Mouse (Mus musculus): ENCODE measurements at regions not wholly inside any gene's neighbourhood (a gene's known extent, or its start where the extent isn't known, plus 50 kb on each side); places are given as distances from the start of the nearest gene placed in this dataset.

- Histone ChIP-seq H3K27ac (ENCODE audit: insufficient read depth, low read length) (no peak overlapping the region), H3K4me3 (replicated peaks; ENCODE audit: insufficient read depth, low read depth, low read length) (no peak overlapping the region), H3K27me3 (ENCODE audit: control insufficient read depth, insufficient read depth, low read length) (no peaks in the 10 kb centered on the region), H3K4me1 (ENCODE audit: control insufficient read depth, insufficient read depth, low read length) (no peaks in the 10 kb centered on the region)
- WGBS = 74% methylated on average over 7 of the region's 7 CpGs
- peak; percentile 90 to 92 for DNase-seq
- TF ChIP-seq CTCF (IDR thresholded peaks at IDR 0.05; ENCODE audit: borderline replicate concordance, insufficient read depth, low read depth, low read length) (no peak), POLR2A (IDR thresholded peaks at IDR 0.05; ENCODE audit: borderline replicate concordance, insufficient read depth, low read length) (no peak)
Measured at GRCm38 (mm10) chr1:102628061-102628460, 2140.3 kb upstream of the Cdh20 start.

GRCm38 (mm10) chr1:102644379-102644778 lies 2123.9 kb upstream of the Cdh20 start:
- no peaks in the 10 kb centered on the region for H3K4me1 ChIP-seq (ENCODE audit: control insufficient read depth, insufficient read depth, low read length)
- no peak for TF ChIP-seq CTCF (IDR thresholded peaks at IDR 0.05; ENCODE audit: borderline replicate concordance, insufficient read depth, low read depth, low read length)
- TF ChIP-seq POLR2A (IDR thresholded peaks at IDR 0.05; ENCODE audit: borderline replicate concordance, insufficient read depth, low read length) = no peak
- H3K4me3 ChIP-seq (replicated peaks; ENCODE audit: insufficient read depth, low read depth, low read length) = no peak overlapping the region
- WGBS = 52% methylated on average over 1 of the region's 1 CpGs
- DNase-seq = no peak
- H3K27ac ChIP-seq (ENCODE audit: insufficient read depth, low read length) = no peak overlapping the region
- H3K27me3 ChIP-seq (ENCODE audit: control insufficient read depth, insufficient read depth, low read length) = no peaks in the 10 kb centered on the region

DNA sequence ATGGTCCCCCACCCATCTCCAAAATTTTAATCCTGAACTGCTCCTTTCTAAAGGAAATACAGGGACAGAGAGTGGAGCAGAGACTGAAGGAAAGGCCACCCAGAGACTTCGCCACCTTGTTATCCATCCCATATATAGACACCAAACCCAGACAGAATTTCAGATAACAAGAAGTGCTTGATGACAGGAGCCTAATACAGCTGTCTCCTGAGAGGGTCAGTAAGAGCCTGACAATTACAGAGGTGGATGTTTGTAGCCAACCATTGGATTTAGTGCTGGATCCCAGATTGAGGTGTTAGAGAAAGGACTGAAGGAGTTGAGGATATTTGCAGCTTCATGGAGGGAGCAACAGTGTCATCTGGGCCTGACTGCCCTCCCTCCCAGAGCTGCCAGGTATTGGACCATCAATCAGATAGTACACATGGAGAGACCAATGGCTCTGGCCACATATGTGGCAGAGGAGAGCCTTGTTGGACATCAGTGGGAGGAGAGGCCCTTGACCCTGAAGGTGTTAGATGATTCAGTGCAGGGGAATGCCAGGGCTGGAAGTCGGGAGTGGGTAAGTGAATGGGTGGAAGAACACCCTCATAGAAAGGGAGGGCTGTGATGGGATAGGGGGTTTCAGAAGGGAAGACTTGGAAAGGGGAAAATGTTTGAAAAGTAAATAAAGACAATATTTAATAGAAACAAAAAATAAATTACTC lies 2080.8 kb upstream of the Cdh20 start:
- Histone ChIP-seq H3K27ac (ENCODE audit: insufficient read depth, low read length) (no peak overlapping the region), H3K27me3 (ENCODE audit: control insufficient read depth, insufficient read depth, low read length) (no peaks in the 10 kb centered on the region), H3K4me1 (ENCODE audit: control insufficient read depth, insufficient read depth, low read length) (no peaks in the 10 kb centered on the region), H3K4me3 (replicated peaks; ENCODE audit: insufficient read depth, low read depth, low read length) (no peak overlapping the region)
- TF ChIP-seq POLR2A (IDR thresholded peaks at IDR 0.05; ENCODE audit: borderline replicate concordance, insufficient read depth, low read length) (no peak), CTCF (IDR thresholded peaks at IDR 0.05; ENCODE audit: borderline replicate concordance, insufficient read depth, low read depth, low read length) (no peak)
- no peak for DNase-seq
- WGBS = 78% methylated on average over 2 of the region's 2 CpGs

- no peak for TF ChIP-seq CTCF (IDR thresholded peaks at IDR 0.05; ENCODE audit: borderline replicate concordance, insufficient read depth, low read depth, low read length)
- TF ChIP-seq POLR2A (IDR thresholded peaks at IDR 0.05; ENCODE audit: borderline replicate concordance, insufficient read depth, low read length) = no peak
- H3K27me3 ChIP-seq (ENCODE audit: control insufficient read depth, insufficient read depth, low read length) = no peaks in the 10 kb centered on the region
- no peak overlapping the region for H3K27ac ChIP-seq (ENCODE audit: insufficient read depth, low read length)
- H3K4me1 ChIP-seq (ENCODE audit: control insufficient read depth, insufficient read depth, low read length) = no peaks in the 10 kb centered on the region
- no peak for DNase-seq
- WGBS = 73% methylated on average over 2 of the region's 2 CpGs
- no peak overlapping the region for H3K4me3 ChIP-seq (replicated peaks; ENCODE audit: insufficient read depth, low read depth, low read length)
Measured at GRCm38 (mm10) chr1:102716459-102716858, 2051.9 kb upstream of the Cdh20 start.

DNA sequence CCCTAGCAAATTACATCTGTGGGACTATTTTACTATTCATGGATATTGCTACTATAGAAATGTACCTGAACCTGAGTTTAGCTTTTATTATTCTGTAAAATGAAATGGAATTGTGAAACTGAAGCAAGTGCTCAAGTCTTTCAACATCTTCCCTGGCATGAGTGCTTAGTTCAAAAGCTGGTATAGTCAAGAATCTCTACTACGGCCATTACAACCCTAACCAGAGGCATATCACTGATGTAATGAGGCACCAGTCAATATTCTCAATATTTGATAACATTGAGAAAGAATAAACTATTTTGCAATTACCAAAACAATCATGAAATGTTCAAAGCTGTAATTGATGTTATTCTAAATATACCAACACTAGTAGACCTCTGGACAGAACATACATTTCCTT lies 2034.3 kb upstream of the Cdh20 start:
- Histone ChIP-seq H3K27ac (ENCODE audit: insufficient read depth, low read length) (no peak overlapping the region), H3K4me1 (ENCODE audit: control insufficient read depth, insufficient read depth, low read length) (no peaks in the 10 kb centered on the region), H3K4me3 (replicated peaks; ENCODE audit: insufficient read depth, low read depth, low read length) (no peak overlapping the region), H3K27me3 (ENCODE audit: control insufficient read depth, insufficient read depth, low read length) (no peaks in the 10 kb centered on the region)
- 94% methylated on average over 1 of the region's 1 CpGs for WGBS
- no peak for DNase-seq
- TF ChIP-seq CTCF (IDR thresholded peaks at IDR 0.05; ENCODE audit: borderline replicate concordance, insufficient read depth, low read depth, low read length) = no peak
- no peak for TF ChIP-seq POLR2A (IDR thresholded peaks at IDR 0.05; ENCODE audit: borderline replicate concordance, insufficient read depth, low read length)

- H3K4me3 ChIP-seq (replicated peaks; ENCODE audit: insufficient read depth, low read depth, low read length) = no peak overlapping the region
- no peaks in the 10 kb centered on the region for H3K4me1 ChIP-seq (ENCODE audit: control insufficient read depth, insufficient read depth, low read length)
- TF ChIP-seq CTCF (IDR thresholded peaks at IDR 0.05; ENCODE audit: borderline replicate concordance, insufficient read depth, low read depth, low read length) = no peak
- no peak for TF ChIP-seq POLR2A (IDR thresholded peaks at IDR 0.05; ENCODE audit: borderline replicate concordance, insufficient read depth, low read length)
- H3K27ac ChIP-seq (ENCODE audit: insufficient read depth, low read length) = no peak overlapping the region
- DNase-seq = no peak
- WGBS = 74% methylated on average over 3 of the region's 3 CpGs
- no peaks in the 10 kb centered on the region for H3K27me3 ChIP-seq (ENCODE audit: control insufficient read depth, insufficient read depth, low read length)
Measured at GRCm38 (mm10) chr1:102735392-102735791, 2032.9 kb upstream of the Cdh20 start.

GRCm38 (mm10) chr1:102757941-102758340 lies 2010.4 kb upstream of the Cdh20 start:
- WGBS = 41% methylated on average over 1 of the region's 1 CpGs
- no peak overlapping the region for H3K4me3 ChIP-seq (replicated peaks; ENCODE audit: insufficient read depth, low read depth, low read length)
- H3K4me1 ChIP-seq (ENCODE audit: control insufficient read depth, insufficient read depth, low read length) = no peaks in the 10 kb centered on the region
- TF ChIP-seq POLR2A (IDR thresholded peaks at IDR 0.05; ENCODE audit: borderline replicate concordance, insufficient read depth, low read length) (no peak), CTCF (IDR thresholded peaks at IDR 0.05; ENCODE audit: borderline replicate concordance, insufficient read depth, low read depth, low read length) (no peak)
- H3K27me3 ChIP-seq (ENCODE audit: control insufficient read depth, insufficient read depth, low read length) = no peaks in the 10 kb centered on the region
- no peak for DNase-seq
- H3K27ac ChIP-seq (ENCODE audit: insufficient read depth, low read length) = no peak overlapping the region

Data from cerebellum, adult 2 months (tissue).